8 mouse cellular contexts compared by ENCODE assay signal in the genomic region with DNA sequence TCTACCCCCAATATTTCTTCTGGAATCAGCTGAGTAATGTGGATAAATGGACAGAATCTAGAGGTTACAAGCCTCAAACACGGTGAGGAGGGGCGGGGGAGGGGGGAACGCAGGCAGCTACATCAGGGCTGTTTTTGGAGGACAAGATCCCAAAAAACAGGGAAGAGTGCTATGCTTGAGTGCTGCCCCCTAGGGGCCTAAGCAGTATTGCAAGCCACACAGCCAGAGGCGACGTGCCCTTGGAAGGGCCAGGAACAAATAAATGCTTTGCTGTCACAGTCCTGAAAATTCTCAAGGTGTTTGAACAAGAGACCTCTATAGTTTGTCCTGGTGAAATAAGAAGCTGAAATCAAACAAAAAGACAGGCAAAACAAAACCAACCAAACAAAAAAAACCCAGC. TPM values are rescaled to one million over a fixed set of nuclear protein-coding genes. Genes with fewer than 3 reads are reported as not detected.
DNase-seq lines count a peak whose midpoint lies in the region; ATAC-seq and TF ChIP-seq lines count a peak whose summit lies in the region.

No protein-coding gene starts in this region.

- DNase-seq in forebrain, embryonic 11.5 days (ENCODE audit: low spot score) = peak; percentile 87
- peak; percentile 87 to 89 for DNase-seq in cerebellum, adult 18-20 months
- peak; percentile 84 for DNase-seq in gastrocnemius, postnatal 14 days
- DNase-seq in layer of hippocampus, postnatal 10 days (ENCODE audit: low spot score in 2 of 2) = peak; percentile 90 to 91
- DNase-seq in spleen, postnatal 4 days (ENCODE audit: low spot score in 2 of 2) = peak; percentile 72 to 90

- H3K9me3 ChIP-seq in forebrain, embryonic 11.5 days (ENCODE audit: control insufficient read depth, low read length) = no peaks in the 10 kb centered on the region
- H3K9me3 ChIP-seq in forebrain, embryonic 12.5 days = no peaks in the 10 kb centered on the region
- H3K9me3 ChIP-seq in E14TG2a.4 (ENCODE audit: low read length) = peaks cover 7% of the 10 kb centered on the region; the same call in 1 of the 2 replicates

- no peak overlapping the region for H3K4me3 ChIP-seq in forebrain, embryonic 11.5 days (ENCODE audit: low read depth, low read length)
- no peak overlapping the region for H3K4me3 ChIP-seq in forebrain, embryonic 12.5 days (replicated peaks)
- H3K4me3 ChIP-seq in E14TG2a.4 (replicated peaks; ENCODE audit: low read length) = peak overlapping the region; percentile 23; the same call in 1 of the 2 replicates

- peak; percentile 98 for TF ChIP-seq CTCF in E14TG2a.4 (conservative IDR thresholded peaks at IDR 0.05; ENCODE audit: low read length)

- no peaks in the 10 kb centered on the region for H3K27me3 ChIP-seq in forebrain, embryonic 11.5 days (ENCODE audit: control insufficient read depth, insufficient read depth, low read length)
- no peaks in the 10 kb centered on the region for H3K27me3 ChIP-seq in forebrain, embryonic 12.5 days
- no peaks in the 10 kb centered on the region for H3K27me3 ChIP-seq in E14TG2a.4 (ENCODE audit: insufficient read depth, low read length)

- WGBS in forebrain, embryonic 11.5 days = 9% methylated on average over 5 of the region's 5 CpGs
- WGBS in forebrain, embryonic 12.5 days = 9% methylated on average over 5 of the region's 5 CpGs

- intact Hi-C loops in gastrocnemius, postnatal 14 days (cut with DNase I; ENCODE audit: low total_unique reads) = no loop called here

- no peak overlapping the region for H3K9ac ChIP-seq in forebrain, embryonic 11.5 days (ENCODE audit: low read length)
- H3K9ac ChIP-seq in forebrain, embryonic 12.5 days = no peak overlapping the region

- H3K27ac ChIP-seq in forebrain, embryonic 11.5 days (ENCODE audit: low read depth, low read length) = no peak overlapping the region
- H3K27ac ChIP-seq in forebrain, embryonic 12.5 days = no peak overlapping the region

- ATAC-seq in forebrain, embryonic 11.5 days (replicated peaks; ENCODE audit: low FRiP score) = no peak
- no peak for ATAC-seq in forebrain, embryonic 12.5 days (ENCODE audit: low FRiP score)
- ATAC-seq in megakaryocyte progenitor cell, adult 5-6 weeks (replicated peaks; ENCODE audit: poor library complexity) = peak; percentile 23

- H3K36me3 ChIP-seq in forebrain, embryonic 11.5 days (ENCODE audit: control insufficient read depth, insufficient read depth, low read length) = no peaks in the 10 kb centered on the region
- 0 out of 2 replicates have a peak, but pooled peaks cover 4% of the 10 kb centered on the region for H3K36me3 ChIP-seq in forebrain, embryonic 12.5 days (replicated peaks)
- H3K36me3 ChIP-seq in E14TG2a.4 (ENCODE audit: insufficient read depth, low read length) = peaks cover 13% of the 10 kb centered on the region

- no peak overlapping the region for H3K4me2 ChIP-seq in forebrain, embryonic 11.5 days (ENCODE audit: low read depth, low read length, severe bottlenecking)
- H3K4me2 ChIP-seq in forebrain, embryonic 12.5 days = no peak overlapping the region

- H3K4me1 ChIP-seq in forebrain, embryonic 11.5 days (replicated peaks; ENCODE audit: control insufficient read depth, insufficient read depth, low read length) = peaks cover 3% of the 10 kb centered on the region
- H3K4me1 ChIP-seq in forebrain, embryonic 12.5 days = peaks cover 6% of the 10 kb centered on the region
- H3K4me1 ChIP-seq in E14TG2a.4 (replicated peaks; ENCODE audit: low read depth, low read length) = peaks cover 64% of the 10 kb centered on the region

RNA-seq across cellular contexts. Expression of gene Ppia, which starts 3.6 kb away (rescaled TPM):
- 4,588 and 4,913 TPM in 2 replicates for polyA plus RNA-seq in forebrain, embryonic 11.5 days (2014; fragmentation: Nextera tagmentation; extraction: Ambion mirVana)
- 4,594 and 4,665 TPM in 2 replicates for polyA plus RNA-seq in forebrain, embryonic 12.5 days (2016; fragmentation: Nextera tagmentation; extraction: Ambion mirVana)
- 100 to 1,000 TPM; 427 to 511 TPM for total RNA-seq in gastrocnemius, postnatal 14 days (2021)
- 1,000 to 10,000 TPM; 2,229 to 2,426 TPM for total RNA-seq in layer of hippocampus, postnatal 10 days (2021)
- total RNA-seq in megakaryocyte progenitor cell, adult 5-6 weeks (2015) = 5,512 and 5,729 TPM in 2 replicates
- 1,825 and 2,581 TPM in 2 replicates for total RNA-seq in megakaryocyte progenitor cell, adult 5-6 weeks (2017)

RNA-seq across cellular contexts. Expression of gene Zmiz2, which starts 22.8 kb away (rescaled TPM):
- polyA plus RNA-seq in forebrain, embryonic 11.5 days (2014; fragmentation: Nextera tagmentation; extraction: Ambion mirVana) = 22.3 and 28.9 TPM in 2 replicates
- 22.8 and 26.0 TPM in 2 replicates for polyA plus RNA-seq in forebrain, embryonic 12.5 days (2016; fragmentation: Nextera tagmentation; extraction: Ambion mirVana)
- 10 to 100 TPM; 28.9 to 30.2 TPM for total RNA-seq in gastrocnemius, postnatal 14 days (2021)
- total RNA-seq in layer of hippocampus, postnatal 10 days (2021) = 100 to 1,000 TPM; 149 to 163 TPM
- 40.9 and 42.0 TPM in 2 replicates for total RNA-seq in megakaryocyte progenitor cell, adult 5-6 weeks (2015)
- total RNA-seq in megakaryocyte progenitor cell, adult 5-6 weeks (2017) = 8.2 and 11.9 TPM in 2 replicates

RNA-seq across cellular contexts. Expression of gene H2afv, which starts 32.6 kb away (rescaled TPM):
- polyA plus RNA-seq in forebrain, embryonic 11.5 days (2014; fragmentation: Nextera tagmentation; extraction: Ambion mirVana) = 962 and 982 TPM in 2 replicates
- polyA plus RNA-seq in forebrain, embryonic 12.5 days (2016; fragmentation: Nextera tagmentation; extraction: Ambion mirVana) = 853 and 916 TPM in 2 replicates
- 10 to 100 TPM; 41.3 to 46.3 TPM for total RNA-seq in gastrocnemius, postnatal 14 days (2021)
- total RNA-seq in layer of hippocampus, postnatal 10 days (2021) = 10 to 100 TPM; 48.5 to 53.6 TPM
- total RNA-seq in megakaryocyte progenitor cell, adult 5-6 weeks (2015) = 174 and 176 TPM in 2 replicates
- 134 and 144 TPM in 2 replicates for total RNA-seq in megakaryocyte progenitor cell, adult 5-6 weeks (2017)
